Mouse (Mus musculus): Measurements from ENCODE around the gene Nae1. TPM values are rescaled to one million over a fixed set of nuclear protein-coding genes. Genes with fewer than 3 reads are reported as not detected.
"Not testable (repeated sequence)": the region's sequence is repeated elsewhere in the genome, so short reads cannot be mapped to it uniquely, and the experiment has no call there.

Gene Nae1
- polyA plus RNA-seq (2014; fragmentation: Nextera tagmentation; extraction: Ambion mirVana), result 78.1 and 88.6 TPM in 2 replicates

DNA sequence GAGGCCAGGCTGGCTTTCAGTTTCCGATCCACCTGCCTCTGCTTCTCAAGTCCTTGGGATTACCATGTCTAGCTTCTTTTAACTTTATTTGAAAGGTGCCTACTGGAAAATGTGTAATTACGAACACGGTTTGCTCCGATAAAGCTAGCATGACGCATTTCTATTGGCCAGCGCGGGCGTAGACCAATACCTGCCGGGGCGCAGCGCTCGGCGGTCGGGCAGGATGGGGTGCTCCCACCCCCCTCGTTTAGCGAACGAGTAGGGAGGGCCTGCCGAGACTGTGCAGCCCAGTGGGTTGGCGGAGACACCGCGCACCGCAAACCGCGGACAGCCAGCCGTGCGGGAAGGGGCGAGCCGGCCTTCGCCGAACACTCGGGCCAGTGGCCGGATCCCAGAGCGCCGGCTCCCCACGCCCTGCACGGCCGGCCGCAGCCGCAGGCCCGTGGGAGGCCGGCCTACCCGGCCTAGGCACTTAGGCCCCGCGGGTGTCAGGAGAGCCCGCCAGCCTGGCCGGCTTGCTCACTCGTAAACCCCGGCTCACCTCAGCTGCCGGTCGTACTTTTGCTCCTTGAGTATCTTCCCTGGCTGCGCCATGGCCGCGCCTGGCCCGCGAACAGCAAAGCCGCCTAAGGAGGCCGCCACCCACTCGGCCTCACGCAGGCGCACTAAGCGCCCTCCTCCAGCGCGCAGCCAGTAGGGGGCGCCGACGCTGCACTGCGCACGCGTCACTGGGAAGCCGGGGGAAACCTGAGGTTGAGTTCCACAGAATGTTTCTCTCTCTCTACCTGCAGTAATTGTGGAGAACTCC is at the start of gene Nae1, which contains the start of gene Car7:
Gene Nae1, minus strand, starts transcription at position 667 of the 808 bp plus-strand sequence.
Gene Car7, plus strand, starts transcription at position 719 of the 808 bp plus-strand sequence.
- WGBS (ENCODE audit: insufficient replicate concordance), result under 1% methylated on average over 70 of the region's 70 CpGs
- H3K9ac ChIP-seq (ENCODE audit: low read depth, low read length), result peak within 1 kb of the TSS; percentile 93
- H3K36me3 ChIP-seq (ENCODE audit: control insufficient read depth, insufficient read depth, low read length), result 0 out of 2 replicates have a peak, but pooled peaks cover 3% of the 10 kb centered on the region
- peaks cover 7% of the 10 kb centered on the region for H3K27me3 ChIP-seq (ENCODE audit: control insufficient read depth, insufficient read depth, low read length)
- peaks cover 18% of the 10 kb centered on the region; the same call in 1 of the 2 replicates for H3K4me1 ChIP-seq (ENCODE audit: control insufficient read depth, insufficient read depth, low read length)
- no peaks in the 10 kb centered on the region for H3K9me3 ChIP-seq (replicated peaks; ENCODE audit: control insufficient read depth, low read length)
- H3K4me3 ChIP-seq (ENCODE audit: low read depth, low read length), result peak within 1 kb of the TSS; percentile 94
- H3K27ac ChIP-seq (ENCODE audit: low read depth, low read length), result peak within 1 kb of the TSS; percentile 78
- peak within 1 kb of the TSS; percentile 76 for H3K4me2 ChIP-seq
- peak; percentile 96 for ATAC-seq (replicated peaks; ENCODE audit: insufficient number of reproducible peaks, low FRiP score, low TSS enrichment)

DNA sequence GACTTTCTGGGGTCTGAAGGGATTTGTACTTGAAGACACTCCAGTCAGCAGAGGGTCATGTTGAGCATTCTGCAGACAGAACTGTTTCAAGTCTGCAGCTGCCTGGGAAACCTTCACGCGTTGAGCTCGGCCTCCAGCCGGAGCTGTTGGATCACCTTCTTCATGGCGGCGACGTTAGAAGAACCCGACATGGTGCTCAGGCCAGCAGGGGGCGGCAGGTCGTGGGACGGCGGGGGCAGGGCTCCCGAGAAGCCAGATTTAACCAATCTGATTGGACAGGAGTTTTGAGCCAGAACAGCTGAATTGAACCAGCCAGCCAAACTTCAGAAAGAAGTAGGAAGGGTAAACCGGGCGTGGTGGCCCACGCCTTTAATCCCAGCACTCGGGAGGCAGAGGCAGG is 43.2 kb upstream of the Nae1 start:
- not testable (repeated sequence) for H3K9me3 ChIP-seq (replicated peaks; ENCODE audit: control insufficient read depth, low read length); H3K9ac ChIP-seq (ENCODE audit: low read depth, low read length); H3K27ac ChIP-seq (ENCODE audit: low read depth, low read length); ATAC-seq (replicated peaks; ENCODE audit: insufficient number of reproducible peaks, low FRiP score, low TSS enrichment); H3K4me2 ChIP-seq; H3K4me3 ChIP-seq (ENCODE audit: low read depth, low read length); H3K36me3 ChIP-seq (ENCODE audit: control insufficient read depth, insufficient read depth, low read length); H3K27me3 ChIP-seq (ENCODE audit: control insufficient read depth, insufficient read depth, low read length); H3K4me1 ChIP-seq (ENCODE audit: control insufficient read depth, insufficient read depth, low read length)
- WGBS (ENCODE audit: insufficient replicate concordance), result 71% methylated on average over 17 of the region's 17 CpGs

DNA sequence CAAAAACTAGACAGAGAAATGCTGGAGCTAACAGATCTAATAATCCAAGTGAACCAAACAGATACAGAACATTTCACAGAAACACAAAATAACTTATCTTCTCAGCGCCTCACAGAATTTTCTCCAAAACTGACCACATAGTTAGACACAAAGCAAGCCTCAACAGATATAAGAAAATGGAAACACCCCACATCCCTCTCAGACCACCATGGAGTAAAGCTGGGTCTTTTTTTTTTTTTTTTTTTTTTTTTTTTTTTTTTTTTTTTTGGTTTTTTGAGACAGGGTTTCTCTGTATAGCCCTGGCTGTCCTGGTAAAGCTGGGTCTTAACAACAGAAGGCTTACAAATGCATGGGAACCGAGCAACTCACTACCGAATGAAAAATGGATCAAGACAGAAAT is 42.4 kb upstream of the Nae1 start:
- WGBS (ENCODE audit: insufficient replicate concordance), result 83% methylated on average over 3 of the region's 3 CpGs
- Histone ChIP-seq H3K9me3 (replicated peaks; ENCODE audit: control insufficient read depth, low read length) (no peaks in the 10 kb centered on the region), H3K9ac (ENCODE audit: low read depth, low read length) (no peak overlapping the region), H3K4me2 (no peak overlapping the region), H3K4me3 (ENCODE audit: low read depth, low read length) (no peak overlapping the region), H3K4me1 (ENCODE audit: control insufficient read depth, insufficient read depth, low read length) (no peaks in the 10 kb centered on the region), H3K27ac (ENCODE audit: low read depth, low read length) (no peak overlapping the region), H3K36me3 (ENCODE audit: control insufficient read depth, insufficient read depth, low read length) (no peaks in the 10 kb centered on the region), H3K27me3 (ENCODE audit: control insufficient read depth, insufficient read depth, low read length) (no peaks in the 10 kb centered on the region)
- no peak for ATAC-seq (replicated peaks; ENCODE audit: insufficient number of reproducible peaks, low FRiP score, low TSS enrichment)

DNA sequence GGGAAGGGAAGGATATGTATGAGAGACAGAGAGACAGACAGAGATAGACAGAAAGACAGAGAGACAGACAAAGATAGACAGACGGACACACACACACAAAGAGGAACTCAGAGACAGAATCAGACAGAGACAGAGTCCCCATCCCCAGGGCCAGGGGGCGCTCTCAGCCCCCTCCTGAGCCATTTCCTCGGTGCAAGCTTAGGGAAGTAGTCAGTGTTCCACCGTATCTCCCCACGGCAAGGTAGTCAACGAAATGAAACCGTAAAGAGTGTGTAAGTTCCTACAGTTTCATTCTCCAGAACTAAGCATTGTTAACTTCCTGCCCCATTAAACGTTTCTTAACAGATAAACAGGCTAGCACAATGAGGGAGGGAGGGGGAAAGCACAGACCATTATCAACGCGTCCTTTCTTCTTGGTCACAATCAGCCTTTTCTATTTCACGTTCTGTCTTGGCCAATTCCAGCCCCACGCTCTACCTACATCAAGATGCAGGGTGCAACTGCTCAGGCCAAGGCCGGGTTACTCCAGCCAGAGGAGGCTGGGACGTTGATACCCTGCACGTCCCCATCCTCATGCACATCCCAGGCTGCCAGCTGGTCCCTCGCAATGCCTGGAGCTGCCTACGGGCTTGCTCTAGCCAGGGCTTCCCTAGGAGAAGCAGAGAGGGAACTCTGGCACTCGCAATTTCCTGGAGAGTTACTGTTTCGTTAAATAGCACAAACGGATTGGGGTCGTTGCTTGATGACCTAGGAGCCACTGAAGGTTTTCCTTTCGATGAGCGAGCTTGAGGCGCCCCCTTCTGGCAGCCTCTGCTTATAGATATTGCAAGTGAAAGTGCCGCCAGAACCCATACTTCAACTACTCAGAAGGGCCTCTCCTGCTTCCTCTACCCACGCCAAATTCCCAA is 36.3 kb upstream of the Nae1 start:
- no peaks in the 10 kb centered on the region for H3K36me3 ChIP-seq (ENCODE audit: control insufficient read depth, insufficient read depth, low read length)
- 6% methylated on average over 26 of the region's 26 CpGs for WGBS (ENCODE audit: insufficient replicate concordance)
- peak overlapping the region; percentile 2; the same call in 1 of the 2 replicates for H3K9ac ChIP-seq (ENCODE audit: low read depth, low read length)
- H3K9me3 ChIP-seq (replicated peaks; ENCODE audit: control insufficient read depth, low read length), result no peaks in the 10 kb centered on the region
- peak overlapping the region; percentile 78 for H3K4me2 ChIP-seq
- no peak overlapping the region for H3K27ac ChIP-seq (ENCODE audit: low read depth, low read length)
- no peaks in the 10 kb centered on the region for H3K27me3 ChIP-seq (ENCODE audit: control insufficient read depth, insufficient read depth, low read length)
- peak overlapping the region; percentile 45 for H3K4me3 ChIP-seq (ENCODE audit: low read depth, low read length)
- peak; percentile 63 for ATAC-seq (replicated peaks; ENCODE audit: insufficient number of reproducible peaks, low FRiP score, low TSS enrichment)
- H3K4me1 ChIP-seq (ENCODE audit: control insufficient read depth, insufficient read depth, low read length), result no peaks in the 10 kb centered on the region

DNA sequence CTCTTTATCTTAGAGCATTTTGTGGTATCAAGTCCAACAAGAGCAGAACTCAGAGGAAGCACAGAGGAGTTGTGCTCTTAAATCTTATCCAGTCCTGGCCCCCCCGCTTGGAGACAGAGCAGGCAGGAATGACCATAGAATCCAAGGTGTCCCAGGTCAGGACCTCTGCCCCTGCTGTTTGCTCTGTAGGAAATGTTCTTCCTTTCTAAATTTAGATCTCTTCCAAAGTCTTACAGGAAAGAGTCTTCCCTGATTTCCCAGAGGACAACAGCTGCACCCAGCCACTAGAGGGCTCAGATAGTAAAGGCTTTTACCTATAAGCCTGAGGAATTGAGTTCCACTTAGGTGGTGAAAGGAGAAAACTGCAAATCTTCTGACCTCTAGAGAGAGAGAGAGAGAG is 35.1 kb upstream of the Nae1 start:
- H3K4me1 ChIP-seq (ENCODE audit: control insufficient read depth, insufficient read depth, low read length), result no peaks in the 10 kb centered on the region
- H3K36me3 ChIP-seq (ENCODE audit: control insufficient read depth, insufficient read depth, low read length), result no peaks in the 10 kb centered on the region
- no peak overlapping the region for H3K4me2 ChIP-seq
- WGBS (ENCODE audit: insufficient replicate concordance), result 36% methylated on average over 1 of the region's 1 CpGs
- H3K27me3 ChIP-seq (ENCODE audit: control insufficient read depth, insufficient read depth, low read length), result no peaks in the 10 kb centered on the region
- H3K9me3 ChIP-seq (replicated peaks; ENCODE audit: control insufficient read depth, low read length), result no peaks in the 10 kb centered on the region
- ATAC-seq (replicated peaks; ENCODE audit: insufficient number of reproducible peaks, low FRiP score, low TSS enrichment), result no peak
- no peak overlapping the region for H3K4me3 ChIP-seq (ENCODE audit: low read depth, low read length)
- no peak overlapping the region for H3K27ac ChIP-seq (ENCODE audit: low read depth, low read length)
- no peak overlapping the region for H3K9ac ChIP-seq (ENCODE audit: low read depth, low read length)

DNA sequence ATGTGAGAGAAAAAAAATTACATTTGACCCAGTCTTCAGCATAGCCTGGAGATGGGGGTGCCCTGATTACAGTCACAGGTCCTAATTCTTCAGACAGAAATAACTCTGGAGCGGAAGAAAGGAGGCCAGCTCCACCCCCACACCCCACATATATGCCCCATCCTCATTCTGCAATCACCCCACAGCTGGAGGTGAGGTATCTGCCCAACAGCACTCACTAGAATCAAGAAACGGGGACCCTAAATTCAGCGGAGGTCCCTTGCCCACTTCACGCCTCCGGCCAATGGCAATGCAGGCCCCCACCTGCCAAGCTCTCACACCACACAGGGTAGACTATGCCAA is 31.0 kb upstream of the Nae1 start:
- H3K36me3 ChIP-seq (ENCODE audit: control insufficient read depth, insufficient read depth, low read length), result no peaks in the 10 kb centered on the region
- H3K9ac ChIP-seq (ENCODE audit: low read depth, low read length), result no peak overlapping the region
- no peak overlapping the region for H3K4me2 ChIP-seq
- no peak overlapping the region for H3K27ac ChIP-seq (ENCODE audit: low read depth, low read length)
- no peak for ATAC-seq (replicated peaks; ENCODE audit: insufficient number of reproducible peaks, low FRiP score, low TSS enrichment)
- WGBS (ENCODE audit: insufficient replicate concordance), result 90% methylated on average over 5 of the region's 5 CpGs
- H3K4me1 ChIP-seq (ENCODE audit: control insufficient read depth, insufficient read depth, low read length), result no peaks in the 10 kb centered on the region
- H3K9me3 ChIP-seq (replicated peaks; ENCODE audit: control insufficient read depth, low read length), result no peaks in the 10 kb centered on the region
- no peak overlapping the region for H3K4me3 ChIP-seq (ENCODE audit: low read depth, low read length)
- H3K27me3 ChIP-seq (ENCODE audit: control insufficient read depth, insufficient read depth, low read length), result no peaks in the 10 kb centered on the region

DNA sequence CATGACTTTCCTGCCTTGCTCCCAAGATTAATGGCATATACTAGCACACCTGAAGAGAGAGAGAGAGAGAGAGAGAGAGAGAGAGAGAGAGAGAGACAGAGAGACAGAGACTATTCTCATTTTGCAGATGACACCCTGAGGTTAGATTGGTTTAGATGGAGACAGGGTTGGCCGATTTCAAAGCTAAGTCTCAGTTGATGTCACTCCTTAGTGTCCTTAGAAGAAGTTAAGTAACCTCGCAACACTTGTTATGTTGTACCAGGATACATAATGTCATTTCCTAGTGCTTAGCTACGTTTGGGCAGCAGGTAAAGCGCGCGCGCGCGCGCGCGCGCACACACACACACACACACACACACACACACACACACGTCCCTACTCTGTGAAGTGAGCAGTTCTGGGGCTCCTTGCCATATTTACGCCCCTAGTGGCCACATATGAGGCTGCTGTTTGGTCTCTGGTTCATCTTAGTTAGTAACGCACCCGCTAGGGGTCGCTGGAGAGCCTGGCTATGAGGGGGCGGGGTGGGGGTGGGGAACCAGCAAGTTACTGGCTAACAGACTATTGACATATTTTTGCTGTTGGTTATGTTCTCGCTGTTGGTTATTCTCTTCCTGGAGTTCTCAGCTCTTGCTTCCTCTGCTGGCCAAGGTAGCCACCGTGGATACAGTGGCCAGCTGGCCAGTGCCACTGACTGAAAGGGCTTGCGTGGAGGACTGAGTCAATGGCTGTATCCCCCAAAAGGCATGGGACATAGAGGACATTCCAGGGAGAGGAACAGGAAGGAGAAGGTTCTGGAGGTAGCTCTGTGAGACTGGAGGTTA is 30.4 kb upstream of the Nae1 start:
- Histone ChIP-seq H3K4me1 (ENCODE audit: control insufficient read depth, insufficient read depth, low read length) (no peaks in the 10 kb centered on the region), H3K4me2 (peak overlapping the region; percentile 44), H3K4me3 (ENCODE audit: low read depth, low read length) (no peak overlapping the region), H3K27ac (ENCODE audit: low read depth, low read length) (no peak overlapping the region), H3K9me3 (replicated peaks; ENCODE audit: control insufficient read depth, low read length) (no peaks in the 10 kb centered on the region), H3K36me3 (ENCODE audit: control insufficient read depth, insufficient read depth, low read length) (no peaks in the 10 kb centered on the region), H3K27me3 (ENCODE audit: control insufficient read depth, insufficient read depth, low read length) (no peaks in the 10 kb centered on the region), H3K9ac (ENCODE audit: low read depth, low read length) (no peak overlapping the region)
- peak; percentile 61; the same call in 1 of the 2 replicates for ATAC-seq (replicated peaks; ENCODE audit: insufficient number of reproducible peaks, low FRiP score, low TSS enrichment)
- 20% methylated on average over 22 of the region's 22 CpGs for WGBS (ENCODE audit: insufficient replicate concordance)

DNA sequence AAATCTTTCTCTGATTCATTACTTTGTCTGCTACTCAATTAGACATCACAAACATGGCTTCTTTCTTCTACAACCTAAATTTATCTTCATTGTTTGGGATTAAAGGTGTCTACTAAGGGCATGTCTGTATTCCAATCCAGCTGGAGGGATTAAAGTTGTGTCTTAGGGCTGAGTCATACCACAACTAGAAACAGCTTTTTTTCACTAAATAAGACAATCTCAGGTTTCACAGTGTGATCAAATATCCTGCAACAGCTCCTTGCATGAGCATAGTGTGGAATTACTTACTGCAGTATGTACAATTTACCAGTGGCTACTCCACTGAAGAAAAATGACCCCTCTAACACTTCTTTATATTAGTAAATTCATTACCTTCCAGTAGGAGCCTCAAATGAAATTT is 26.3 kb upstream of the Nae1 start:
- no peak for ATAC-seq (replicated peaks; ENCODE audit: insufficient number of reproducible peaks, low FRiP score, low TSS enrichment)
- no peak overlapping the region for H3K27ac ChIP-seq (ENCODE audit: low read depth, low read length)
- no peaks in the 10 kb centered on the region for H3K36me3 ChIP-seq (ENCODE audit: control insufficient read depth, insufficient read depth, low read length)
- no peaks in the 10 kb centered on the region for H3K27me3 ChIP-seq (ENCODE audit: control insufficient read depth, insufficient read depth, low read length)
- H3K9me3 ChIP-seq (replicated peaks; ENCODE audit: control insufficient read depth, low read length), result no peaks in the 10 kb centered on the region
- no peaks in the 10 kb centered on the region for H3K4me1 ChIP-seq (ENCODE audit: control insufficient read depth, insufficient read depth, low read length)
- no peak overlapping the region for H3K4me2 ChIP-seq
- no peak overlapping the region for H3K4me3 ChIP-seq (ENCODE audit: low read depth, low read length)
- H3K9ac ChIP-seq (ENCODE audit: low read depth, low read length), result no peak overlapping the region
